Mouse (Mus musculus): ENCODE measurements around the gene Dpp7.

The Dpp7 gene

GRCm38 (mm10) chr2:25310969-25311368 lies 45.2 kb downstream of the Dpp7 start:
- DNase-seq (ENCODE audit: low read depth): no peak

GRCm38 (mm10) chr2:25310180-25310579 lies 46.0 kb downstream of the Dpp7 start:
- DNase-seq (ENCODE audit: low read depth): no peak

- no peak for DNase-seq (ENCODE audit: low read depth)
Observed at GRCm38 (mm10) chr2:25305587-25306359, 50.4 kb downstream of the Dpp7 start.

GRCm38 (mm10) chr2:25304657-25305541 lies 51.3 kb downstream of the Dpp7 start:
- DNase-seq (ENCODE audit: low read depth): no peak

- DNase-seq (ENCODE audit: low read depth): no peak
Observed at GRCm38 (mm10) chr2:25303931-25304656, 52.1 kb downstream of the Dpp7 start.

- DNase-seq (ENCODE audit: low read depth): no peak
Observed at GRCm38 (mm10) chr2:25303452-25303851, 52.7 kb downstream of the Dpp7 start.

All from c-Kit-positive CD71-positive TER-119-negative erythroid progenitor cells, embryonic 14.5 days (primary cell).